Mouse (Mus musculus): ENCODE results near the gene Gm7735. TPM values are rescaled to one million over a fixed set of nuclear protein-coding genes. Genes with fewer than 3 reads are reported as not detected.
"Not testable (repeated sequence)": the region's sequence is repeated elsewhere in the genome, so short reads cannot be mapped to it uniquely, and the experiment has no call there.

Gm7735 gene
- polyA plus RNA-seq (2012; rRNA removed): not detected in 2 replicates

GRCm38 (mm10) chr16:89169190-89169589 lies at the start of gene Gm7735:
Gene Gm7735 (plus strand): TSS chr16:89169490.
- H3K27ac ChIP-seq (ENCODE audit: insufficient read depth, low read length); H3K4me1 ChIP-seq (ENCODE audit: control insufficient read depth, insufficient read depth, low read length); H3K4me3 ChIP-seq (ENCODE audit: insufficient read depth, low read length): not testable (repeated sequence)

- no peak within 1 kb of the TSS for H3K27ac ChIP-seq (ENCODE audit: insufficient read depth, low read length)
- H3K4me1 ChIP-seq (ENCODE audit: control insufficient read depth, insufficient read depth, low read length): no peaks in the 10 kb centered on the region
- no peak within 1 kb of the TSS for H3K4me3 ChIP-seq (ENCODE audit: insufficient read depth, low read length)
- TF ChIP-seq CTCF (IDR thresholded peaks at IDR 0.05; ENCODE audit: extremely low read depth, insufficient read depth, low read length): no peak
- no peak for TF ChIP-seq POLR2A (IDR thresholded peaks at IDR 0.05; ENCODE audit: extremely low read depth, insufficient read depth, low read length)
Observed at GRCm38 (mm10) chr16:89140551-89140950, 28.7 kb upstream of the Gm7735 start, which contains the start of gene Gm6358. Gene Gm6358 (plus strand): TSS chr16:89140851.

- TF ChIP-seq POLR2A (IDR thresholded peaks at IDR 0.05; ENCODE audit: extremely low read depth, insufficient read depth, low read length): no peak
- TF ChIP-seq CTCF (IDR thresholded peaks at IDR 0.05; ENCODE audit: extremely low read depth, insufficient read depth, low read length): no peak
- Histone ChIP-seq H3K27ac (ENCODE audit: insufficient read depth, low read length) (no peak within 1 kb of the TSS), H3K4me1 (ENCODE audit: control insufficient read depth, insufficient read depth, low read length) (no peaks in the 10 kb centered on the region), H3K4me3 (ENCODE audit: insufficient read depth, low read length) (no peak within 1 kb of the TSS)
Observed at GRCm38 (mm10) chr16:89150786-89151185, 18.5 kb upstream of the Gm7735 start, which contains the start of gene Gm10061. Gene Gm10061 (plus strand): TSS chr16:89151086.

- no peak within 1 kb of the TSS for H3K4me3 ChIP-seq (ENCODE audit: insufficient read depth, low read length)
- TF ChIP-seq CTCF (IDR thresholded peaks at IDR 0.05; ENCODE audit: extremely low read depth, insufficient read depth, low read length) (no peak), POLR2A (IDR thresholded peaks at IDR 0.05; ENCODE audit: extremely low read depth, insufficient read depth, low read length) (no peak)
- H3K4me1 ChIP-seq (ENCODE audit: control insufficient read depth, insufficient read depth, low read length): no peaks in the 10 kb centered on the region
- no peak within 1 kb of the TSS for H3K27ac ChIP-seq (ENCODE audit: insufficient read depth, low read length)
Observed at GRCm38 (mm10) chr16:89157652-89158051, 11.6 kb upstream of the Gm7735 start, which contains the start of gene Gm9789. Gene Gm9789 (plus strand): TSS chr16:89157952.

- Histone ChIP-seq H3K27ac (ENCODE audit: insufficient read depth, low read length) (no peak within 1 kb of the TSS), H3K4me3 (ENCODE audit: insufficient read depth, low read length) (no peak within 1 kb of the TSS), H3K4me1 (ENCODE audit: control insufficient read depth, insufficient read depth, low read length) (no peaks in the 10 kb centered on the region)
- TF ChIP-seq CTCF (IDR thresholded peaks at IDR 0.05; ENCODE audit: extremely low read depth, insufficient read depth, low read length) (no peak), POLR2A (IDR thresholded peaks at IDR 0.05; ENCODE audit: extremely low read depth, insufficient read depth, low read length) (no peak)
Observed at GRCm38 (mm10) chr16:89174435-89174834, 5.1 kb downstream of the Gm7735 start, which contains the start of gene 1110057P08Rik. Gene 1110057P08Rik (plus strand): TSS chr16:89174735.

- Histone ChIP-seq H3K4me1 (ENCODE audit: control insufficient read depth, insufficient read depth, low read length) (no peaks in the 10 kb centered on the region), H3K27ac (ENCODE audit: insufficient read depth, low read length) (no peak overlapping the region), H3K4me3 (ENCODE audit: insufficient read depth, low read length) (no peak overlapping the region)
- TF ChIP-seq POLR2A (IDR thresholded peaks at IDR 0.05; ENCODE audit: extremely low read depth, insufficient read depth, low read length) (no peak), CTCF (IDR thresholded peaks at IDR 0.05; ENCODE audit: extremely low read depth, insufficient read depth, low read length) (no peak)
Observed at GRCm38 (mm10) chr16:89188621-89189020, 19.3 kb downstream of the Gm7735 start.

- Histone ChIP-seq H3K4me3 (ENCODE audit: insufficient read depth, low read length) (no peak within 1 kb of the TSS), H3K27ac (ENCODE audit: insufficient read depth, low read length) (no peak within 1 kb of the TSS), H3K4me1 (ENCODE audit: control insufficient read depth, insufficient read depth, low read length) (no peaks in the 10 kb centered on the region)
- TF ChIP-seq CTCF (IDR thresholded peaks at IDR 0.05; ENCODE audit: extremely low read depth, insufficient read depth, low read length) (no peak), POLR2A (IDR thresholded peaks at IDR 0.05; ENCODE audit: extremely low read depth, insufficient read depth, low read length) (no peak)
Observed at GRCm38 (mm10) chr16:89205561-89205960, 36.3 kb downstream of the Gm7735 start, which contains the start of gene Krtap20-2. Gene Krtap20-2 (plus strand): TSS chr16:89205861.

Other genes with a start within 250 kb of the Gm7735 start
- gene Krtap19-9b, start 237.2 kb upstream of the Gm7735 start, polyA plus RNA-seq (2012; rRNA removed): not detected in 2 replicates
- not detected in 2 replicates for gene Krtap16-3, start 206.6 kb upstream of the Gm7735 start, polyA plus RNA-seq (2012; rRNA removed)
- not detected in 2 replicates for gene Krtap22-2, start 158.7 kb upstream of the Gm7735 start, polyA plus RNA-seq (2012; rRNA removed)
- gene Gm10229, start 154.2 kb upstream of the Gm7735 start, polyA plus RNA-seq (2012; rRNA removed): not detected in 2 replicates
- not detected in 2 replicates for gene Krtap6-1, start 137.8 kb upstream of the Gm7735 start, polyA plus RNA-seq (2012; rRNA removed)
- not detected in 2 replicates for gene Gm10228, start 128.0 kb upstream of the Gm7735 start, polyA plus RNA-seq (2012; rRNA removed)
- gene Krtap6-5, start 121.6 kb upstream of the Gm7735 start, polyA plus RNA-seq (2012; rRNA removed): not detected in 2 replicates
- gene 1110025L11Rik, start 105.5 kb upstream of the Gm7735 start, polyA plus RNA-seq (2012; rRNA removed): not detected in 2 replicates
- gene Krtap6-3, start 85.5 kb upstream of the Gm7735 start, polyA plus RNA-seq (2012; rRNA removed): not detected in 2 replicates
- gene Gm6358, start 28.6 kb upstream of the Gm7735 start, polyA plus RNA-seq (2012; rRNA removed): not detected in 2 replicates
- not detected in 2 replicates for gene Gm10061, start 18.4 kb upstream of the Gm7735 start, polyA plus RNA-seq (2012; rRNA removed)
- not detected in 2 replicates for gene Gm9789, start 11.5 kb upstream of the Gm7735 start, polyA plus RNA-seq (2012; rRNA removed)
- gene 1110057P08Rik, start 5.2 kb downstream of the Gm7735 start, polyA plus RNA-seq (2012; rRNA removed): not detected in 2 replicates
- gene Krtap20-2, start 36.4 kb downstream of the Gm7735 start, polyA plus RNA-seq (2012; rRNA removed): not detected in 2 replicates
- not detected in 2 replicates for gene Krtap21-1, start 234.4 kb downstream of the Gm7735 start, polyA plus RNA-seq (2012; rRNA removed)